Mouse (Mus musculus) adrenal gland, adult (tissue): ENCODE results near the gene Zfp592.

Source experiments
- DNase-seq, 2 experiments: peaks; one replicate each; pipeline ENCODE4 v3.0.0; 2022 to 2023; ENCODE audit warnings: low spot score in 1 of 2; ENCODE audit not compliant: inconsistent age in 2 of 2

Gene Zfp592

GRCm38 (mm10) chr7:81057471-81057870, 64.0 kb downstream of the Zfp592 start, which contains the start of gene Alpk3:
Gene Alpk3 (plus strand): TSS chr7:81057600.
- DNase-seq: no peak

GRCm38 (mm10) chr7:81057901-81058711, 64.6 kb downstream of the Zfp592 start:
- peak in 1 of 2 experiments; percentile 57 for DNase-seq

- DNase-seq: peak; percentile 45 to 84
These were observed 65.3 kb downstream of the Zfp592 start for GRCm38 (mm10) chr7:81058712-81059154.

GRCm38 (mm10) chr7:81059388-81059787, 65.9 kb downstream of the Zfp592 start:
- no peak for DNase-seq

- peak; percentile 41 to 79 for DNase-seq
These were observed 67.4 kb downstream of the Zfp592 start for GRCm38 (mm10) chr7:81060908-81061307.

- DNase-seq: peak; percentile 26 to 67
These were observed 68.5 kb downstream of the Zfp592 start for GRCm38 (mm10) chr7:81061936-81062335.

GRCm38 (mm10) chr7:81063332-81063731, 69.9 kb downstream of the Zfp592 start:
- no peak for DNase-seq

- no peak for DNase-seq
These were observed 73.2 kb downstream of the Zfp592 start for GRCm38 (mm10) chr7:81066714-81067113.

GRCm38 (mm10) chr7:81072463-81072862, 79.0 kb downstream of the Zfp592 start:
- no peak for DNase-seq

- no peak for DNase-seq
These were observed 79.8 kb downstream of the Zfp592 start for GRCm38 (mm10) chr7:81073273-81073672.

GRCm38 (mm10) chr7:81074546-81074945, 81.1 kb downstream of the Zfp592 start:
- no peak for DNase-seq

GRCm38 (mm10) chr7:81075299-81075698, 81.8 kb downstream of the Zfp592 start:
- DNase-seq: no peak

GRCm38 (mm10) chr7:81075732-81076131, 82.3 kb downstream of the Zfp592 start:
- no peak for DNase-seq

- DNase-seq: peak in 1 of 2 experiments; percentile 54
These were observed 83.5 kb downstream of the Zfp592 start for GRCm38 (mm10) chr7:81077009-81077408.

- DNase-seq: no peak
These were observed 85.3 kb downstream of the Zfp592 start for GRCm38 (mm10) chr7:81078740-81079139.

GRCm38 (mm10) chr7:81093420-81093965, 100.0 kb downstream of the Zfp592 start:
- DNase-seq: no peak

- no peak for DNase-seq
These were observed 100.8 kb downstream of the Zfp592 start for GRCm38 (mm10) chr7:81094104-81094757.
